Mouse (Mus musculus) G1E (cell line): ENCODE data around the gene Ppm1l.

Experiments used
- CTCF ChIP-seq: IDR thresholded peaks from 2 replicates; pipeline ENCODE4 v1.5.1; 2012; ENCODE audit warnings: low read depth, low read length, inconsistent platforms, mixed read lengths
- GATA2 ChIP-seq: IDR thresholded peaks from 2 replicates; pipeline ENCODE4 v1.6.1; 2012; ENCODE audit warnings: low read depth, low read length, inconsistent platforms, borderline replicate concordance

DNA sequence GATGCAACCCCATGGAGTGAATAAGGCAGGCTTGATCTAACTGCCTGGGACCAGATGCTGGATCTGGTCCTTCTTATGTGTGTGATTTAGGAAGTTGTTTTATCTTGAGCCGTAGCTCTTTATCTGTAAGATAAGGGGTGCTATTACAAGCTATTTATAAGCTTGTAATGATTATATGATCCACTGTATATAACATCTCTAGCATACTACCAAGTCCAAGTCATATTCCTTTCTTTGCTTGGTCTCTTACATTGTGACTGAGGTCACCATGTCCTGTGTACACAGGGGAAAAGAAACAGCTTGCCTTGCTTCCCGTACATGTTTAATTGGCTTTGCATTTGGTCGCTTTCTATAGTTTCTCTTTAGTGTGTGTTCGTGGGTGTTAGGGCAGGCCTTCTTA, 46.2 kb downstream of the Ppm1l start:
- no peak for TF ChIP-seq CTCF
- no peak for TF ChIP-seq GATA2
